Mouse (Mus musculus): ENCODE results near the gene Hist2h4. TPM values are rescaled to one million over a fixed set of nuclear protein-coding genes. Genes with fewer than 3 reads are reported as not detected.
"Not testable (repeated sequence)": the region's sequence is repeated elsewhere in the genome, so short reads cannot be mapped to it uniquely, and the experiment has no call there.

The Hist2h4 gene
- 6.8 and 13.6 TPM in 2 replicates for polyA plus RNA-seq (2016; fragmentation: Nextera tagmentation; extraction: Ambion mirVana)

GRCm38 (mm10) chr3:96262979-96263550, at the start of gene Hist2h4:
Gene Hist2h4, minus strand, starts transcription at chr3:96263311.
- Histone ChIP-seq H3K4me1 (replicated peaks) (peaks cover 45% of the 10 kb centered on the region), H3K36me3 (no peaks in the 10 kb centered on the region), H3K9me3 (no peaks in the 10 kb centered on the region), H3K4me3 (peak within 1 kb of the TSS; percentile 65), H3K27ac (peak within 1 kb of the TSS; percentile 99), H3K27me3 (ENCODE audit: insufficient read depth, poor library complexity, severe bottlenecking) (no peaks in the 10 kb centered on the region)
- under 1% methylated on average over 40 of the region's 40 CpGs for WGBS
- DNase-seq (ENCODE audit: low spot score), result peak; percentile 95

GRCm38 (mm10) chr3:96312341-96313098, 49.4 kb upstream of the Hist2h4 start:
- Histone ChIP-seq H3K36me3 (no peaks in the 10 kb centered on the region), H3K27me3 (ENCODE audit: insufficient read depth, poor library complexity, severe bottlenecking) (no peaks in the 10 kb centered on the region), H3K4me3 (no peak overlapping the region), H3K4me1 (replicated peaks) (peaks cover 4% of the 10 kb centered on the region; the same call in 1 of the 2 replicates), H3K27ac (no peak overlapping the region), H3K9me3 (no peaks in the 10 kb centered on the region)
- DNase-seq (ENCODE audit: low spot score), result no peak
- WGBS, result 67% methylated on average over 8 of the region's 8 CpGs

DNA sequence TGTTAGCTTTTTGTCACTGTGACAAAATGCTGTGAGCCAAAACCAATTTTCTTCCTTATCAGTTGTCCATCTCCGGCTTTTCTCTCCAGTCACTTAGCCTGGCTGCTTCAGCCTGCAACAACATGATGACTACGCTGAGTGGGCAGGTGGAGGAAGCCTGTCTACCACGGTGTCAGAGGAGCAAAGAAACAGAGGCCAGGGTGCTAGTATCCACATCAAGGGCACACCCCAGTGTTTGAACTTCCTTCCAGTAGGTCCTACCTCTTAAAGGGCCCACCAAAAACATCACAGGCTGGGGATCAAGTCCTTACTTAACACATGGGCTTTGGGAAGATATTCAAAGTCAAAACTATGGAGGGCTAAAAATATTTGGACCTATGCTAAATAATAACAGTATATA, 46.3 kb upstream of the Hist2h4 start:
- no peak for DNase-seq (ENCODE audit: low spot score)
- H3K27me3 ChIP-seq (ENCODE audit: insufficient read depth, poor library complexity, severe bottlenecking), result no peaks in the 10 kb centered on the region; the same call in 1 of the 2 replicates

GRCm38 (mm10) chr3:96306506-96306905, 43.4 kb upstream of the Hist2h4 start:
- DNase-seq (ENCODE audit: low spot score), result no peak
- Histone ChIP-seq H3K9me3 (no peaks in the 10 kb centered on the region), H3K4me3 (no peak overlapping the region), H3K36me3 (no peaks in the 10 kb centered on the region), H3K4me1 (replicated peaks) (no peaks in the 10 kb centered on the region), H3K27me3 (ENCODE audit: insufficient read depth, poor library complexity, severe bottlenecking) (peaks cover 5% of the 10 kb centered on the region), H3K27ac (no peak overlapping the region)
- WGBS, result 89% methylated on average over 9 of the region's 9 CpGs

More for the DNA sequence above, 46.3 kb upstream of the Hist2h4 start:
- no peaks in the 10 kb centered on the region for H3K36me3 ChIP-seq
- H3K4me3 ChIP-seq, result no peak overlapping the region
- H3K9me3 ChIP-seq, result no peaks in the 10 kb centered on the region
- 70% methylated on average over 3 of the region's 3 CpGs for WGBS
- peaks cover 4% of the 10 kb centered on the region; the same call in 1 of the 2 replicates for H3K4me1 ChIP-seq (replicated peaks)
- H3K27ac ChIP-seq, result no peak overlapping the region

GRCm38 (mm10) chr3:96302076-96302475, 39.0 kb upstream of the Hist2h4 start:
- Histone ChIP-seq H3K4me1 (replicated peaks) (no peaks in the 10 kb centered on the region), H3K4me3 (no peak overlapping the region), H3K27ac (no peak overlapping the region), H3K9me3 (no peaks in the 10 kb centered on the region), H3K36me3 (no peaks in the 10 kb centered on the region), H3K27me3 (ENCODE audit: insufficient read depth, poor library complexity, severe bottlenecking) (peaks cover 10% of the 10 kb centered on the region)
- WGBS, result 83% methylated on average over 5 of the region's 5 CpGs
- no peak for DNase-seq (ENCODE audit: low spot score)

DNA sequence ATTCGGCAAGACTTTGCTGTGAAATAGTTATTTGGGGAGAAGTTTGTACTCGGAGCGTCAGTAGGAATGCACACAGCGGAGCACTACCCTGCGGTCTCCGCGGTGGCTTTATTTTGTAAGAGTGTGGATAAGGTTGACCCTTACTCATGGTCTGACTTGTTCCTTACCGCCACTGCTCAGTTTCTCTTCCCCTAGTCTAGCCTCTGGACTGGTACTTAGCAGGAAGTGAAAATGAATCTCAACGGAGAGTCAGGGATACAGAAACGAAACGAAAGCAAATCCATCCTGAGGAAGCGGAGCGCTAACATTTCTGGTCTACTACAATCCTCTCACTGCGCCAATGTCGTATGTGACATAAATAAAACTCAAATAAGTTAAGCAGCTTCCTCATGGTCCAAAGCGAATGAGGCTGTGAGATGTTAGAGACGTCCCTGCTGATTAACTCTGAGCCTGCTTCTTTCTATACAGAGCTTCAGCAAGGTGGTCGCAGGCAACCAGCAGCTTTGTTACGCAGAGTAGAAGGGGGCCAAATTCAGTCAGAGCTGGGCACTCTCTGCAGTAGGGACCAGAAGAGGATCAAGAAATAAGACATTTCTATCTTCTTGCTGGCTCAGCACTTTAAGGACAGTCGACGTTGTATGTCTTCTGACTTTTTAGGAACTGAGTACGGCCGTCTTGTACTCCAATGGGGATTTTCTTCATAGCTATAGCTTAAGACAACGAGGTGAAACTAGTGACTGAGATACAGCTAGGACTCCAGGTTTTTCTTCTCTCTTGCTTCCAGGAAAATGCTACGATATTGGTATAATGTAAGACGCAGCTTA, 37.8 kb upstream of the Hist2h4 start:
- WGBS, result 76% methylated on average over 26 of the region's 26 CpGs
- Histone ChIP-seq H3K9me3 (no peaks in the 10 kb centered on the region), H3K4me3 (no peak overlapping the region), H3K27me3 (ENCODE audit: insufficient read depth, poor library complexity, severe bottlenecking) (peaks cover 10% of the 10 kb centered on the region), H3K36me3 (no peaks in the 10 kb centered on the region), H3K4me1 (replicated peaks) (no peaks in the 10 kb centered on the region), H3K27ac (no peak overlapping the region)
- no peak for DNase-seq (ENCODE audit: low spot score)

GRCm38 (mm10) chr3:96299562-96299961, 36.5 kb upstream of the Hist2h4 start:
- Histone ChIP-seq H3K4me3 (no peak overlapping the region), H3K27me3 (ENCODE audit: insufficient read depth, poor library complexity, severe bottlenecking) (peaks cover 10% of the 10 kb centered on the region), H3K36me3 (no peaks in the 10 kb centered on the region), H3K4me1 (replicated peaks) (no peaks in the 10 kb centered on the region), H3K27ac (no peak overlapping the region), H3K9me3 (no peaks in the 10 kb centered on the region)
- no peak for DNase-seq (ENCODE audit: low spot score)
- 94% methylated on average over 2 of the region's 2 CpGs for WGBS

DNA sequence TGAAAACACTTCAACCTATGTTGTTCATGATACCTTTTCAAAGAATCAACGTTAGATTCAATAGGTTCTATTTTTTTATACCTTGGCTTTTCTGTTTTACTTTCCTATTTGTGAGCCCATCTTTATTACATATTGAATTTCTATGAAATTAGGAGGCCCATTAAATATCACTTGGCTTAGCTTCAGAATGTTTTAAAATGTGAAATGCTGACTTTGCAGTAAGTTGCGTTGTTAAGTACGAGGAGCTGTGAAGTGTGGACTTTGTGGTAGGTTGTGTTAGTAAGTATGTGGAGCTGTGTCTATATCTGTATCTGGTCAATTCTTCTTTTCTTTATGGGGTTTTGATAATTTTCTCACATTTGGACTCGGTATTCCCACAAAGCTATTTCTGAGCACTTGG, 35.2 kb upstream of the Hist2h4 start:
- DNase-seq (ENCODE audit: low spot score), result no peak
- WGBS, result 90% methylated on average over 4 of the region's 4 CpGs
- Histone ChIP-seq H3K27ac (no peak overlapping the region), H3K27me3 (ENCODE audit: insufficient read depth, poor library complexity, severe bottlenecking) (peaks cover 10% of the 10 kb centered on the region), H3K4me1 (replicated peaks) (no peaks in the 10 kb centered on the region), H3K4me3 (no peak overlapping the region), H3K36me3 (no peaks in the 10 kb centered on the region), H3K9me3 (no peaks in the 10 kb centered on the region)

DNA sequence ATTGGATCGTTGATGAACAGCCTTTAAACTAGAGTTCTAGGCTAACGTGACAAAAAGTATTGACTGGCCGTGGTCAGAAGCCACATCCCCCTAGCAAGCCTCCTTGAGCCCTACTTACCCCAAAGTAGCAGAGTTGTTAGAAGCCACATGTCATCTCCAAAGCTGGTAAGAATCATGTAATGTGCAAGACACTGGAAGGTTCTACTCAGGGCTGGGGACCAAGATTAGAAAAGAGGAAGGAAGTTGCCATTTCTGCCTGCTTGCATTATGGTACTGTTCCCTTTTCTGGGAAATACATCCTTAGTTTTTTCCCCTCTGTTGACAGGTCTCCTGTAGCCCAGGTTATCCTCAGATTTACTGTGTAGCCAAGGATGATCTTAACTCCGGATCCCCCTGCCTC, 30.7 kb upstream of the Hist2h4 start, which contains the start of gene Fcgr1:
TSS of gene Fcgr1 (minus strand) at position 183 of the 400 bp plus-strand sequence.
- WGBS, result 88% methylated on average over 4 of the region's 4 CpGs

GRCm38 (mm10) chr3:96293368-96293767, 30.3 kb upstream of the Hist2h4 start:
- no peaks in the 10 kb centered on the region for H3K36me3 ChIP-seq
- H3K4me1 ChIP-seq (replicated peaks), result no peaks in the 10 kb centered on the region
- 58% methylated on average over 5 of the region's 5 CpGs for WGBS
- H3K27ac ChIP-seq, result no peak overlapping the region
- H3K4me3 ChIP-seq, result no peak overlapping the region
- no peak for DNase-seq (ENCODE audit: low spot score)
- no peaks in the 10 kb centered on the region for H3K9me3 ChIP-seq
- no peaks in the 10 kb centered on the region for H3K27me3 ChIP-seq (ENCODE audit: insufficient read depth, poor library complexity, severe bottlenecking)

More for the DNA sequence above, 30.7 kb upstream of the Hist2h4 start, which contains the start of gene Fcgr1:
- Histone ChIP-seq H3K36me3 (no peaks in the 10 kb centered on the region), H3K4me3 (no peak within 1 kb of the TSS), H3K4me1 (replicated peaks) (no peaks in the 10 kb centered on the region), H3K27me3 (ENCODE audit: insufficient read depth, poor library complexity, severe bottlenecking) (no peaks in the 10 kb centered on the region), H3K9me3 (no peaks in the 10 kb centered on the region), H3K27ac (no peak within 1 kb of the TSS)
- no peak for DNase-seq (ENCODE audit: low spot score)

DNA sequence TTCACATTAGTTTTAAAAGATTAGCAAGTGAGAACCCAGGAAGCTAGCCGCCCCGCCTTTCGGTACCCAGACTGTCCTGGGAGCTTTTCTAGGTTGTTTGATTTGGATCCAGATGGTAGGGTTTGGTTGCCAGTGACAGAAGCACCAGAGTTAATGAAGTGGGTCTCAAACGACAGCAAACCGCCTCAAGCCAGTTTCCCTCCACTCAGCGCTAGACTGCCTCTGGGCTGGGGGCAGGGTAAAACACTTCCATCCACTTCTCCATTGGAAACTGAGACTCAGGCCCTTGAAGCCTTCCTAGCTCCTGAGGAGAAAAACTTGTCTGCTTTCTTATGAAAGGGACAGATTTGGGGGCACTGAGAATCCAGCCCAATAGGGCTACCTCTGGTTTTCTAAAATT, 29.5 kb upstream of the Hist2h4 start:
- Histone ChIP-seq H3K27ac (no peak overlapping the region), H3K4me1 (replicated peaks) (no peaks in the 10 kb centered on the region), H3K4me3 (no peak overlapping the region), H3K9me3 (no peaks in the 10 kb centered on the region), H3K27me3 (ENCODE audit: insufficient read depth, poor library complexity, severe bottlenecking) (no peaks in the 10 kb centered on the region), H3K36me3 (no peaks in the 10 kb centered on the region)
- DNase-seq (ENCODE audit: low spot score), result no peak
- WGBS, result 69% methylated on average over 6 of the region's 6 CpGs

DNA sequence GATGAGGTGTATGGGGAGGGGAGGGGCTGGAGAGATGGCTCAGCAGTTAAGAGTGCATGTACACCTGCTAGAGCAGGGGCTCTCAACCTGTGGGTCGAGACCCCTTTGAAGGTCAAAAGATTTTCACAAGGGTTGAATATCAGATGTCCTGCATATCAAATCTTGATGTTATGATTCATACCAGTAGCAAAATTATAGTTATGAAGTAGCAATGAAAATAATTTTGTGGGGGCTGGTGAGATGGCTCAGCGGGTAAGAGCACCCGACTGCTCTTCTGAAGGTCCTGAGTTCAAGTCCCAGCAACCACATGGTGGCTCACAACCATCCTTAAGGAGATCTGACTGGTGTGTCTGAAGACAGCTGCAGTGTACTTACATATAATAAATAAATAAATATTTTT, 27.6 kb upstream of the Hist2h4 start:
- not testable (repeated sequence) for H3K4me1 ChIP-seq (replicated peaks); H3K4me3 ChIP-seq; H3K27ac ChIP-seq; H3K36me3 ChIP-seq; DNase-seq (ENCODE audit: low spot score); H3K9me3 ChIP-seq; H3K27me3 ChIP-seq (ENCODE audit: insufficient read depth, poor library complexity, severe bottlenecking)
- 93% methylated on average over 3 of the region's 3 CpGs for WGBS

GRCm38 (mm10) chr3:96289201-96289600, 26.1 kb upstream of the Hist2h4 start:
- 76% methylated on average over 3 of the region's 3 CpGs for WGBS
- Histone ChIP-seq H3K4me3 (no peak overlapping the region), H3K4me1 (replicated peaks) (peaks cover 11% of the 10 kb centered on the region), H3K27ac (no peak overlapping the region), H3K27me3 (ENCODE audit: insufficient read depth, poor library complexity, severe bottlenecking) (peaks cover 19% of the 10 kb centered on the region), H3K36me3 (no peaks in the 10 kb centered on the region), H3K9me3 (no peaks in the 10 kb centered on the region)
- no peak for DNase-seq (ENCODE audit: low spot score)

All from hindbrain, embryonic 10.5 days (tissue).